Mouse (Mus musculus) ES-Bruce4 (cell line): ENCODE data around the gene Gm614. TPM values are rescaled to one million over a fixed set of nuclear protein-coding genes. Genes with fewer than 3 reads are reported as not detected.
A peak's percentile ranks its signal among the peaks of the same experiment; 100 is the strongest.

Source experiments
- H3K27ac ChIP-seq: 2 replicates; pipeline ENCODE4 v1.5.1; 2012; ENCODE audit warnings: low read length, inconsistent platforms; ENCODE audit not compliant: insufficient read depth
- H3K27me3 ChIP-seq: 2 replicates; pipeline ENCODE4 v1.6.1; 2012; ENCODE audit warnings: mild to moderate bottlenecking, low read length, inconsistent platforms; ENCODE audit not compliant: control insufficient read depth, poor library complexity, insufficient read depth, severe bottlenecking
- H3K36me3 ChIP-seq: 2 replicates; pipeline ENCODE4 v1.6.1; 2012; ENCODE audit warnings: inconsistent platforms, mild to moderate bottlenecking, low read length, moderate library complexity; ENCODE audit not compliant: control insufficient read depth, poor library complexity, insufficient read depth, severe bottlenecking
- H3K4me1 ChIP-seq: one replicate; pipeline ENCODE4 v1.8.1; 2011; ENCODE audit warnings: low read length; ENCODE audit not compliant: control insufficient read depth, insufficient read depth
- H3K4me3 ChIP-seq: 2 replicates; pipeline ENCODE4 v1.5.1; 2011; ENCODE audit warnings: low read depth, mild to moderate bottlenecking, low read length
- H3K9ac ChIP-seq: 2 replicates; pipeline ENCODE4 v1.6.1; 2012; ENCODE audit warnings: low read depth, mild to moderate bottlenecking, inconsistent platforms; ENCODE audit not compliant: poor library complexity, severe bottlenecking
- H3K9me3 ChIP-seq: replicated peaks from 2 replicates; pipeline ENCODE4 v1.6.1; 2012; ENCODE audit warnings: mild to moderate bottlenecking, low read length, inconsistent platforms; ENCODE audit not compliant: control insufficient read depth, poor library complexity, insufficient read depth, severe bottlenecking
- CTCF ChIP-seq: IDR thresholded peaks from one replicate; pipeline ENCODE4 v1.8.1; 2011; ENCODE audit warnings: low read depth, low read length
- EP300 ChIP-seq: IDR thresholded peaks from 2 replicates; pipeline ENCODE4 v1.6.1; 2011; ENCODE audit warnings: low read depth, low read length; ENCODE audit not compliant: insufficient read depth
- POLR2A ChIP-seq: IDR thresholded peaks from one replicate; pipeline ENCODE4 v1.8.1; 2011; ENCODE audit warnings: low read length; ENCODE audit not compliant: insufficient read depth
- polyA plus RNA-seq: library from polyadenylated mRNA; stranded (reverse); fragments of >200 nt; gene quantifications from 2 replicates; pipeline ENCODE4 v1.2.4, GENCODE M21; 2011; ENCODE audit warnings: low read depth; ENCODE audit not compliant: missing spikeins, insufficient read depth, insufficient read length

Gene Gm614
- polyA plus RNA-seq, 1 experiment, result not detected

DNA sequence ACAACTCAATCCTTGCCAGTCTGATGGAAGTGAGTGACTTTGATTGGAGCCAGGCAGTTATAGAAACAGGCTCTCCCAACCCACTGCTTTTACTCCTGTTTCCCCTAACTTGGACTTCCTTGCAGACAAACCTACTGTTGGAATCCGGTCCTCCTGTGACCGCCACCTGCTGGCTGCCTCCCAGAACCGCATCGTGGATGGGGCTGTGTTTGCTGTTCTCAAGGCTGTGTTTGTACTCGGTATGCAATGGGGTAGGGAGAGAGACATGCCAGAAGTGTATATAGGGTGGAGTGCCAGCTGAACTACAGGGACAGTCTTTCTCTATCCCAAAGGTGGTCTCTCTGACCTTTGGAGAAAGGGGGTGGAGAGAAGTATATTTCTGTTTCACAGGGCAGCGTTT, 21.7 kb upstream of the Gm614 start:
- Histone ChIP-seq H3K4me1 (no peaks in the 10 kb centered on the region), H3K27ac (no peak overlapping the region), H3K27me3 (no peaks in the 10 kb centered on the region), H3K9me3 (no peaks in the 10 kb centered on the region), H3K9ac (no peak overlapping the region), H3K4me3 (no peak overlapping the region), H3K36me3 (peaks cover 14% of the 10 kb centered on the region)
- TF ChIP-seq CTCF (peak; percentile 74), POLR2A (no peak)

DNA sequence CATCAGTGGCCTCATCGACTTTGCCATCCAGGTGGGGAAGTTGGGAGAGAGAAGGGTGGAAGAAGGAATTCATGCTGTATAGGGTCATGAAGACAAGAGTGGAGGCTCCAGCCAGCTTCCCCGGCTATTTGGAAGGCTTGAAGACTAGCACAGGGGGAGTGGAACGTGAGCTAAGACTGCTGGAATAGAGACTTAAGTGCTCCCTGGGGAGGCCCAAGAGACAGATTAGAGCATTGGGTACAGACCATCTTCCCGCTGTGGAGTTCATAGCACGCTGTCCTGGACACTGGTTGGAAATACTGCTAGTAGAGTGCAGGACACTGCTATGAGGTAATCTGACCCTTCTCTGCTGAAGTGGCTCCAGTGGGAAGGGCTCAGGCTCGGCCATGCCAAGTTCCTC, 19.0 kb upstream of the Gm614 start:
- no peaks in the 10 kb centered on the region for H3K4me1 ChIP-seq
- H3K9ac ChIP-seq, result no peak overlapping the region
- peaks cover 14% of the 10 kb centered on the region for H3K36me3 ChIP-seq
- H3K9me3 ChIP-seq, result no peaks in the 10 kb centered on the region
- no peaks in the 10 kb centered on the region for H3K27me3 ChIP-seq
- no peak overlapping the region for H3K27ac ChIP-seq
- H3K4me3 ChIP-seq, result no peak overlapping the region
- TF ChIP-seq POLR2A (no peak), CTCF (no peak), EP300 (no peak)

DNA sequence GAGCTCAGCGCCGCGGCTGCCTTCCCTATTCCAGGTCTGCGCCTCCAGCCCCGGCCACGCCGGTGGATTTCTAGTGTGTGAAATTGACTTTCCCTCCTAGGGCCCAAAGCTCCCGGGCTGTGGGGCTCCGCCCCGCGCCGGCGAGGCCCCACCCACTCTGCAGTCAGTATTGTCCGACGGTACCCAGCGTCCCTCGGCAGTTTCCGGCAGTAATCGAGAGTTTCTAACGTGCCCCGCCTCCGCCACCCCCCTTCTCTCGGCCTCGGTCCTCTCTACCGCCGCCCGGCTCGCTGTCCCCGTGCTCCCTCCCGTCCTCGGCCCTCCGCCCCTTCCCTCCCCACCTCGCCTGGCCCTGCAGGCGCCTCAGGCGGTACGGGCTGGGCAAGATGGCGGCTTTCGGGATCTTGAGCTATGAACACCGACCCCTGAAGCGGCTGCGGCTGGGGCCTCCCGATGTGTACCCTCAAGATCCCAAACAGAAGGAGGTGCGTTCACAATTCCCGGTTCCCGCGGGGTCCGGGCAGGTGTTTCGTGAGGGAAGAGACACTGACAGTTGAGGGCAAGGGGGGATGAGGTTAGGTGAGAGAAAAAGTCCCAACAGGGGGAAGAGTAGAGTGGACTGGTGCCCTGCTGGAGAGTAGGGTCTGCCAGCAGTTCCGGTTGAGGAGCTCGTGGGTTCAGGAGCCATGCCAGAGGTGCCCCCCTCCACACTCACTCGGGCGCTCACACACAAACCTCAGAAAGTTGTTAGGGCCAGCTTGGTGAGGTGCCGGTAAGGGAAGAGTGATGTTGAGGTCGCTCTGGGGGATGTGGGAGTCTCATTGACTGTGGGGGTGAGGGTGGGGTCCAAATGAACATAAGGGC, 10.3 kb upstream of the Gm614 start, which contains the start of gene Med12:
Med12 (plus strand) TSS at position 156 of the 864 bp plus-strand sequence.
- Histone ChIP-seq H3K9me3 (no peaks in the 10 kb centered on the region), H3K27ac (peak within 1 kb of the TSS; percentile 76), H3K4me1 (no peaks in the 10 kb centered on the region), H3K27me3 (no peaks in the 10 kb centered on the region), H3K9ac (peak within 1 kb of the TSS; percentile 76), H3K36me3 (peaks cover 10% of the 10 kb centered on the region), H3K4me3 (peak within 1 kb of the TSS; percentile 69)
- TF ChIP-seq POLR2A, result no peak
- no peak for TF ChIP-seq CTCF
- TF ChIP-seq EP300, result no peak

DNA sequence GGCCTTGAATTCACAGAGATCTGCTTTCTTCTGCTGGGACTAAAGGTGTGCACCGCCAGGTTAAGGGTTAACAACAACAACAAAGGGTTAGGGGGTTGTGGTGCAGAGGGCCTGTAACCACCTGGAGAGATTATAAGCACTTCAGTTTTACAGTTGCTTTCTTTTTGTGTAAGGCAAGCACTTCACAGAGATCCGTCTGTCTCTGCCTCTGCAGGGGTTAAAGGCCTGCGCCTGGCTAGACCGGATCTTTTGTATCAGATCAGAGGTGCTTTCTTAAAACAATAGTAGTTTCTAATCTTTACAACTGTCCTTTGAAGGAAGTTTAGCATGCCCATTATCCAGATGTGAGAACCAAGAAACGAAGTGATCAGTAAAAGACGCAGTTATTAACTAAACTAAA, 9.6 kb upstream of the Gm614 start:
- peak overlapping the region; percentile 76 for H3K9ac ChIP-seq
- H3K9me3 ChIP-seq, result no peaks in the 10 kb centered on the region
- peaks cover 9% of the 10 kb centered on the region for H3K36me3 ChIP-seq
- no peaks in the 10 kb centered on the region for H3K27me3 ChIP-seq
- peak overlapping the region; percentile 48 for H3K4me3 ChIP-seq
- H3K4me1 ChIP-seq, result no peaks in the 10 kb centered on the region
- TF ChIP-seq EP300 (no peak), CTCF (no peak), POLR2A (no peak)
- H3K27ac ChIP-seq, result peak overlapping the region; percentile 76

DNA sequence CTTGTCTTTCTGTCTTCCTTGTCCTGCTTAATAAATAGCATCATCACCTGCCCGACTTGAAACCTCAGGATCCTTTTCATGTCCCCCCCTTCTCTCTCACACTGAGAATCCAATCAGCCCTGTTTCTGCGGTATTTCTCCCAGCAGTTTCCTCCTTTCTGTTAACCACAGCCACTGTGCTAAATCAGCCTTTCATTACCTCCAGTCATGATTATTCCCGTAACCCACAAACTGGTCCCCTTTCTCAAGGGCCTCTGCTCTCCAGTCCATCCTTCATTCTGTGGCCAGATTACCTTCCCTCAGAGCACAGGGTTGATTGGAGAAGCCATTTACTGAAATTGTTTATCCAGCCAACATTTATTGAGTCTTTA, 4.9 kb upstream of the Gm614 start, which contains the start of gene Gm20489:
Gm20489 (minus strand) TSS at position 269 of the 370 bp plus-strand sequence.
- H3K9me3 ChIP-seq, result no peaks in the 10 kb centered on the region
- no peaks in the 10 kb centered on the region for H3K36me3 ChIP-seq
- no peaks in the 10 kb centered on the region for H3K27me3 ChIP-seq
- peak within 1 kb of the TSS; percentile 14; the same call in 1 of the 2 replicates for H3K4me3 ChIP-seq
- no peak within 1 kb of the TSS for H3K27ac ChIP-seq
- no peaks in the 10 kb centered on the region for H3K4me1 ChIP-seq
- H3K9ac ChIP-seq, result no peak within 1 kb of the TSS
- TF ChIP-seq POLR2A (no peak), EP300 (no peak), CTCF (no peak)
